Mouse (Mus musculus) cortical plate, adult 2 months (tissue): Measurements from ENCODE around the gene Eif2ak4.

Experiments
- CTCF ChIP-seq: fragments of 200-500 bp; IDR thresholded peaks from 2 replicates; pipeline ENCODE4 v1.5.1; 2011; ENCODE audit warnings: mild to moderate bottlenecking, control low read depth, low read length; ENCODE audit not compliant: insufficient read depth; ENCODE audit errors: extremely low read depth
- POLR2A ChIP-seq: fragments of 200-500 bp; IDR thresholded peaks from 2 replicates; pipeline ENCODE4 v1.6.1; 2011; ENCODE audit warnings: mild to moderate bottlenecking, low read length, control low read depth; ENCODE audit not compliant: insufficient read depth; ENCODE audit errors: extremely low read depth

- TF ChIP-seq CTCF (no peak), POLR2A (no peak)
Observed at GRCm38 (mm10) chr2:118522265-118522664, 133.8 kb downstream of the Eif2ak4 start.
